Comparison of ENCODE assay signal across 15 mouse cellular contexts in the genomic region with DNA sequence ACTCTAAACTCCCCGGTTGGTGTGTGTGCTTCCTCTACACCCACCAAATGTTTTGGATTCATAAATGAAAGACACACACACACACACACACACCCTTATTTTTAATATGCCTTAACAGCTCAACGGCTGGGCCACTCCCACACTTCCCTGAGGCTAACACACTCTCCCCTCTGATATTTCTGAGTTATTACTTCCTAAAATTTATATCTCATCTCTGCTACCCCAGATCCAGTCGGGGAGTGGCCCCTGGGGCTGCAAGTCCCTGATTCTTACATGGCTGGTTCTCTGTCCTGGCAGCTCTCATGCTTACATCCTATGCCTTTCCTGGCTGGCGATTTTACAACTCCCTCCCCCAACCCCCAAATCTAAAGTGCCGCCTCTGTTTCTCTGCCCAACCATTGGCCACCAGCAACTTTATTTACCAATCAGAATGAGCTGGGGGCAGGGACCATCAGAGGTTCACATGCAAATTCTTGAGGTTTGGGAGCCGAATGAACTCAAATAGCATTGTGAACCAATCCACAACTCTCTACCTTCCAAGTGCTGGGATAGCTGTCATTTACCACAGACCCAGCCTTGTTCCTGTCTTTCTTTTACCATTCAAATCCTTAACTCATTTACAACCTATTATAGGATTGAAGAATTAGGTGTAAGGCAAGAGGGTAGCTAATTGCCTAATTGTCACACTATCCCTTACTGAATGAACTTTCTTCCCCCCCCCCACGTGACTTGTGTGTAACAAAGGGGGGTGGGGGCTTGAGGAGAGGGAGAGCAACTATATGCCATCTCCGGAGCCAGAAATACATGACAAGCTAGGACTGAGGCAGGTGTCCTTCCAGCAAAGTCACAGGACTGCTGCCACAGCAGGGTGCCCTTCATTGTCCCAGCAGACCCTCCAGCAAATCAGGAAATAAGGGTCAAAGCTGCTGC. TPM values are rescaled to one million over a fixed set of nuclear protein-coding genes. Genes with fewer than 3 reads are reported as not detected.
A peak's percentile ranks its signal among the peaks of the same experiment; 100 is the strongest.
DNase-seq lines count a peak whose midpoint lies in the region; ATAC-seq and TF ChIP-seq lines count a peak whose summit lies in the region.
"Had no signal": no experiment of that assay in that cellular context is flagged by ENCODE, and none has a peak within 500 bp of the region (broad histone marks: within the 10 kb centered on the region; RNA-seq: fewer than 3 reads in every experiment).

No protein-coding gene starts in this region.

- no peak overlapping the region for H3K9ac ChIP-seq in kidney, embryonic 15.5 days
- H3K9ac ChIP-seq in forebrain, embryonic 14.5 days (ENCODE audit: low read length), result no peak overlapping the region
- H3K9ac ChIP-seq: embryonic facial prominence, embryonic 15.5 days; limb, embryonic 15.5 days had no signal

- 11% methylated on average over 8 of the region's 8 CpGs for WGBS in kidney, embryonic 15.5 days
- 8% methylated on average over 8 of the region's 8 CpGs for WGBS in forebrain, embryonic 14.5 days
- WGBS in lung, adult 2 months, result 33% methylated on average over 8 of the region's 8 CpGs

- TF ChIP-seq CTCF in lung, adult 2 months (IDR thresholded peaks at IDR 0.05; ENCODE audit: insufficient read depth, low read length), result no peak

- H3K36me3 ChIP-seq in kidney, embryonic 15.5 days, result no peaks in the 10 kb centered on the region
- no peaks in the 10 kb centered on the region for H3K36me3 ChIP-seq in forebrain, embryonic 14.5 days (ENCODE audit: control insufficient read depth, insufficient read depth, low read length)
- H3K36me3 ChIP-seq: embryonic facial prominence, embryonic 15.5 days; limb, embryonic 15.5 days had no signal

- no peak for TF ChIP-seq POLR2A in lung, adult 2 months (IDR thresholded peaks at IDR 0.05; ENCODE audit: borderline replicate concordance, extremely low read depth, low read depth, low read length)

- no peak overlapping the region for H3K27ac ChIP-seq in kidney, embryonic 15.5 days
- H3K27ac ChIP-seq in forebrain, embryonic 14.5 days (ENCODE audit: low read depth, low read length), result no peak overlapping the region
- H3K27ac ChIP-seq: embryonic facial prominence, embryonic 15.5 days; hindbrain, postnatal 0 days; layer of hippocampus, adult 2 months; limb, embryonic 15.5 days had no signal

- H3K4me2 ChIP-seq in kidney, embryonic 15.5 days, result peak overlapping the region; percentile 10; the same call in 1 of the 2 replicates
- no peak overlapping the region for H3K4me2 ChIP-seq in forebrain, embryonic 14.5 days (ENCODE audit: low read length)
- H3K4me2 ChIP-seq: embryonic facial prominence, embryonic 15.5 days; limb, embryonic 15.5 days had no signal

- H3K4me3 ChIP-seq in kidney, embryonic 15.5 days (replicated peaks), result no peak overlapping the region
- H3K4me3 ChIP-seq in forebrain, embryonic 14.5 days (ENCODE audit: low read depth, low read length), result no peak overlapping the region
- no peak overlapping the region for H3K4me3 ChIP-seq in lung, adult 2 months (replicated peaks; ENCODE audit: extremely low read depth, low read depth, low read length)
- H3K4me3 ChIP-seq: embryonic facial prominence, embryonic 15.5 days; layer of hippocampus, adult 2 months; limb, embryonic 15.5 days had no signal

- no peak for DNase-seq in kidney, adult 11 months
- peak; percentile 28 for DNase-seq in 3134 (ENCODE audit: extremely low read depth, insufficient read length, low spot score)
- DNase-seq in ZHBTc4 (ENCODE audit: low read depth, low spot score), result peak; percentile 97
- peak; percentile 62 for DNase-seq in forebrain, embryonic 14.5 days (ENCODE audit: low spot score)
- DNase-seq in lung, adult 2 months, result no peak
- DNase-seq in thymus, postnatal 0 days (ENCODE audit: low spot score), result no peak
- no peak for DNase-seq in urinary bladder, postnatal 4 days (ENCODE audit: low spot score in 2 of 2)
- DNase-seq: cerebellum, adult 11 months; heart, adult 11 months; right cerebral cortex, postnatal 14 days had no signal

- H3K9me3 ChIP-seq in kidney, embryonic 15.5 days (replicated peaks), result no peaks in the 10 kb centered on the region
- H3K9me3 ChIP-seq in forebrain, embryonic 14.5 days (replicated peaks; ENCODE audit: control insufficient read depth, low read length), result no peaks in the 10 kb centered on the region
- H3K9me3 ChIP-seq: embryonic facial prominence, embryonic 15.5 days; limb, embryonic 15.5 days had no signal

- ATAC-seq in kidney, embryonic 15.5 days (replicated peaks; ENCODE audit: low FRiP score), result peak; percentile 26; the same call in 1 of the 2 replicates
- ATAC-seq in forebrain, embryonic 14.5 days, result peak; percentile 71
- ATAC-seq: hindbrain, postnatal 0 days had no signal

- H3K27me3 ChIP-seq in kidney, embryonic 15.5 days, result no peaks in the 10 kb centered on the region
- no peaks in the 10 kb centered on the region for H3K27me3 ChIP-seq in forebrain, embryonic 14.5 days (replicated peaks; ENCODE audit: control insufficient read depth, insufficient read depth, low read length)
- H3K27me3 ChIP-seq: embryonic facial prominence, embryonic 15.5 days; limb, embryonic 15.5 days had no signal

- H3K4me1 ChIP-seq in kidney, embryonic 15.5 days, result peaks cover 32% of the 10 kb centered on the region
- peaks cover 6% of the 10 kb centered on the region for H3K4me1 ChIP-seq in forebrain, embryonic 14.5 days (ENCODE audit: control insufficient read depth, insufficient read depth, low read length)
- H3K4me1 ChIP-seq in lung, adult 2 months (ENCODE audit: control insufficient read depth, insufficient read depth, low read length), result no peaks in the 10 kb centered on the region; the same call in 1 of the 2 replicates

RNA-seq across cellular contexts. Expression of a gene that starts 3.7 kb away (rescaled TPM):
- polyA plus RNA-seq in kidney, embryonic 15.5 days (2015; fragmentation: Nextera tagmentation; extraction: Ambion mirVana), result 1.2 and 1.6 TPM in 2 replicates
- not detected in 2 replicates for polyA plus RNA-seq in forebrain, embryonic 14.5 days (2014; fragmentation: Nextera tagmentation; extraction: Ambion mirVana)
- 3.2 and 5.4 TPM in 2 replicates for polyA plus RNA-seq in lung, adult 2 months (2012; rRNA removed)
- polyA plus RNA-seq in thymus, postnatal 0 days (2015; fragmentation: Nextera tagmentation; extraction: Ambion mirVana), result 0.13 and 0.16 TPM in 2 replicates

RNA-seq across cellular contexts. Expression of a gene that starts 36.5 kb away (rescaled TPM):
- 476 and 514 TPM in 2 replicates for polyA plus RNA-seq in kidney, embryonic 15.5 days (2015; fragmentation: Nextera tagmentation; extraction: Ambion mirVana)
- polyA plus RNA-seq in forebrain, embryonic 14.5 days (2014; fragmentation: Nextera tagmentation; extraction: Ambion mirVana), result 311 and 362 TPM in 2 replicates
- polyA plus RNA-seq in lung, adult 2 months (2012; rRNA removed), result 116 and 145 TPM in 2 replicates
- 716 and 724 TPM in 2 replicates for polyA plus RNA-seq in thymus, postnatal 0 days (2015; fragmentation: Nextera tagmentation; extraction: Ambion mirVana)

Comparison
In these comparisons a context has a peak if more than half of its experiments do, and no peak if none do; other contexts are left out.
1. DNase-seq: peak in 3134 (single experiment), ZHBTc4 (single experiment) and forebrain, embryonic 14.5 days (single experiment); none in kidney, adult 11 months (single experiment), lung, adult 2 months (single experiment), thymus, postnatal 0 days (single experiment) and urinary bladder, postnatal 4 days (0 of 2).